Mouse (Mus musculus) lung, postnatal 0 days (tissue): ENCODE measurements at regions not wholly inside any gene's neighbourhood (a gene's known extent, or its start where the extent isn't known, plus 50 kb on each side); places are given as distances from the start of the nearest gene placed in this dataset.

Experiments used
- ATAC-seq: fragments of 200-750 bp; cut with Nextera tagmentation; 2 replicates; pipeline ENCODE4 v1.8.0; 2017; ENCODE audit warnings: moderate library complexity
- DNase-seq: peaks from one replicate; pipeline ENCODE4 v3.0.0-alpha.2; 2016; ENCODE audit warnings: low spot score
- H3K27ac ChIP-seq: fragments of 300-500 bp; sonication (generic); 2 replicates; pipeline ENCODE4 v1.5.1; 2014; ENCODE audit warnings: antibody characterized with exemption, mild to moderate bottlenecking, low read length, mixed read lengths
- H3K27me3 ChIP-seq: fragments of 300-500 bp; sonication (generic); replicated peaks from 2 replicates; pipeline ENCODE4 v1.6.1; 2014; ENCODE audit warnings: low read length, mixed read lengths; ENCODE audit not compliant: insufficient read depth
- H3K36me3 ChIP-seq: fragments of 300-500 bp; sonication (generic); 2 replicates; pipeline ENCODE4 v1.6.1; 2014; ENCODE audit warnings: low read length, mixed read lengths; ENCODE audit not compliant: insufficient read depth
- H3K4me1 ChIP-seq: fragments of 300-500 bp; sonication (generic); 2 replicates; pipeline ENCODE4 v1.6.1; 2014; ENCODE audit warnings: antibody characterized with exemption, low read depth, low read length, mixed read lengths; ENCODE audit not compliant: insufficient read depth
- H3K4me2 ChIP-seq: fragments of 300-500 bp; sonication (generic); replicated peaks from 2 replicates; pipeline ENCODE4 v1.6.1; 2014; ENCODE audit warnings: low read depth, mild to moderate bottlenecking, low read length, moderate library complexity, mixed read lengths
- H3K4me3 ChIP-seq: fragments of 300-500 bp; sonication (generic); 2 replicates; pipeline ENCODE4 v1.5.1; 2014; ENCODE audit warnings: low read depth, low read length
- H3K9ac ChIP-seq: fragments of 300-500 bp; sonication (generic); replicated peaks from 2 replicates; pipeline ENCODE4 v1.6.1; 2014; ENCODE audit warnings: low read depth, mild to moderate bottlenecking
- H3K9me3 ChIP-seq: fragments of 300-500 bp; sonication (generic); 2 replicates; pipeline ENCODE4 v1.6.1; 2016; ENCODE audit warnings: low read length, mixed read lengths
- CTCF ChIP-seq: IDR thresholded peaks from 2 replicates; pipeline ENCODE4 v1.5.1; 2016; ENCODE audit warnings: antibody characterized with exemption, mild to moderate bottlenecking
- EP300 ChIP-seq: IDR thresholded peaks from 2 replicates; pipeline ENCODE4 v1.6.1; 2016; ENCODE audit warnings: antibody characterized with exemption, mild to moderate bottlenecking, control low read depth
- WGBS: fragments of 180-500 bp; shearing (Covaris S2); extraction: QIAGEN DNeasy Blood & Tissue Kit; methylation state at CpG from one replicate; pipeline ENCODE4 v1.1.7; 2014; 5-methylcytosine and 5-hydroxymethylcytosine counted together

DNA sequence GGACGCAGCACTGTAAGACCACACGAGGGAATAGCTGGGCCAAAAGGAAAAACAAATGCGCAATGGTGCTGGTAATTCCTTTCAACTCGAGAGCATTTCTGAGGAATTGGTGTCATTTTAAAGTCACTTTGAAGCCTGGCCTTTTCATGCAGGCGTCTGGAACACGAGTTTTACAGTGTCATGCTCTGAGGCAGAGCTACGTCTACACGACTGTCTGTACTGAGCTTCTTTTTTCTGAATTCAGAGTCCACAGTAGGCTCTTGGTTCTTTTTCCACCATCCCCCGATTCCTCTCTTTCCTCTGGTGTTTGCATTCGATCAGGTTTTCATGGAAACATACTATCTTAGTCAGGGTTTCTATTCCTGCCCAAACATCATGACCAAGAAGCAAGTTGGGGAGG, 83.2 kb downstream of the Uchl5 start:
- H3K27me3 ChIP-seq = no peaks in the 10 kb centered on the region
- H3K27ac ChIP-seq = no peak overlapping the region
- WGBS = 67% methylated on average over 10 of the region's 10 CpGs
- ATAC-seq (no peak), DNase-seq (no peak)
- H3K36me3 ChIP-seq = no peaks in the 10 kb centered on the region
- no peak overlapping the region for H3K4me2 ChIP-seq
- H3K4me1 ChIP-seq = no peaks in the 10 kb centered on the region
- TF ChIP-seq EP300 (no peak), CTCF (no peak)
- H3K4me3 ChIP-seq = no peak overlapping the region
- no peaks in the 10 kb centered on the region for H3K9me3 ChIP-seq
- no peak overlapping the region for H3K9ac ChIP-seq

DNA sequence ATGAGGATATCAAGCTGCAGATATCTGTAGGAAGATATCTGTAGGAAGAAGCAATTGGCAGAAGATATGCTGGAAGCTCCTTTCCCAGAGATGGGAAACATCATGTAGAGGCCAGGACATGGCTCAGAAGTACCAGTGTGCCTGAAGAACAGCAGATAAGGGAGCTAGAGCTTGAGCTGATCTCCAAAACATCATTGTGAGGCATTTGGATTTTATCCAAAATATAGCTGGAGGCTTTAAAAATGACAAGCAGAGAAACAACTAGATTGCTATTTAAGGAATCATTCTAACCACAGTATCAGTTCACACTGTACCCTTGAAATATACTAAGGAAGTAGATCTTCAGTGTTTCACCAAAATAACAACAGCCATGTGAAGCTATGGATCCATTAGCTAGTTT, 81.5 kb downstream of the Uchl5 start:
- Histone ChIP-seq H3K27ac (no peak overlapping the region), H3K36me3 (no peaks in the 10 kb centered on the region), H3K4me1 (no peaks in the 10 kb centered on the region), H3K4me2 (no peak overlapping the region), H3K27me3 (no peaks in the 10 kb centered on the region), H3K9me3 (no peaks in the 10 kb centered on the region), H3K9ac (no peak overlapping the region), H3K4me3 (no peak overlapping the region)
- no peak for ATAC-seq
- DNase-seq = no peak
- TF ChIP-seq EP300 = no peak
- TF ChIP-seq CTCF = no peak
